Mouse (Mus musculus) hindbrain, embryonic 16.5 days (tissue): ENCODE measurements around the gene Fyb2. TPM values are rescaled to one million over a fixed set of nuclear protein-coding genes. Genes with fewer than 3 reads are reported as not detected.

Experiments
- ATAC-seq: fragments of 200-750 bp; cut with Nextera tagmentation; 2 replicates; pipeline ENCODE4 v1.8.0; 2017; ENCODE audit warnings: moderate TSS enrichment, moderate library complexity
- H3K27ac ChIP-seq: fragments of 300-500 bp; sonication (generic); 2 replicates; pipeline ENCODE4 v1.5.1; 2014; ENCODE audit warnings: low read depth, mild to moderate bottlenecking, control low read depth, low read length, moderate library complexity
- H3K27me3 ChIP-seq: fragments of 300-500 bp; sonication (generic); replicated peaks from 2 replicates; pipeline ENCODE4 v1.6.1; 2014; ENCODE audit warnings: low read length; ENCODE audit not compliant: control insufficient read depth, insufficient read depth
- H3K36me3 ChIP-seq: fragments of 300-500 bp; sonication (generic); 2 replicates; pipeline ENCODE4 v1.6.1; 2014; ENCODE audit warnings: mild to moderate bottlenecking, low read length, moderate library complexity, mixed read lengths; ENCODE audit not compliant: control insufficient read depth, insufficient read depth
- H3K4me1 ChIP-seq: fragments of 300-500 bp; sonication (generic); 2 replicates; pipeline ENCODE4 v1.6.1; 2014; ENCODE audit warnings: low read depth, low read length; ENCODE audit not compliant: control insufficient read depth, insufficient read depth
- H3K4me2 ChIP-seq: fragments of 300-500 bp; sonication (generic); 2 replicates; pipeline ENCODE4 v1.6.1; 2014; ENCODE audit warnings: mild to moderate bottlenecking, low read length, control low read depth, moderate library complexity
- H3K4me3 ChIP-seq: fragments of 300-500 bp; sonication (generic); 2 replicates; pipeline ENCODE4 v1.5.1; 2014; ENCODE audit warnings: mild to moderate bottlenecking, low read length, control low read depth, moderate library complexity
- H3K9ac ChIP-seq: fragments of 300-500 bp; sonication (generic); 2 replicates; pipeline ENCODE4 v1.6.1; 2014; ENCODE audit warnings: low read depth, mild to moderate bottlenecking, control low read depth, low read length, moderate library complexity
- H3K9me3 ChIP-seq: fragments of 300-500 bp; sonication (generic); 2 replicates; pipeline ENCODE4 v1.6.1; 2014; ENCODE audit warnings: mild to moderate bottlenecking, low read length, moderate library complexity; ENCODE audit not compliant: control insufficient read depth
- WGBS: fragments of 180-500 bp; shearing (Covaris S2); extraction: QIAGEN DNeasy Blood & Tissue Kit; methylation state at CpG from one replicate; pipeline ENCODE4 v1.1.7; 2014; 5-methylcytosine and 5-hydroxymethylcytosine counted together
- polyA plus RNA-seq: library from polyadenylated mRNA; unstranded; fragments of >200 nt; fragmentation: Nextera tagmentation; extraction: Ambion mirVana; gene quantifications from 2 replicates; pipeline ENCODE4 v1.2.1, GENCODE M21; 2015

The Fyb2 gene
- polyA plus RNA-seq, 1 experiment from 2014 or later: 0.11 TPM

DNA sequence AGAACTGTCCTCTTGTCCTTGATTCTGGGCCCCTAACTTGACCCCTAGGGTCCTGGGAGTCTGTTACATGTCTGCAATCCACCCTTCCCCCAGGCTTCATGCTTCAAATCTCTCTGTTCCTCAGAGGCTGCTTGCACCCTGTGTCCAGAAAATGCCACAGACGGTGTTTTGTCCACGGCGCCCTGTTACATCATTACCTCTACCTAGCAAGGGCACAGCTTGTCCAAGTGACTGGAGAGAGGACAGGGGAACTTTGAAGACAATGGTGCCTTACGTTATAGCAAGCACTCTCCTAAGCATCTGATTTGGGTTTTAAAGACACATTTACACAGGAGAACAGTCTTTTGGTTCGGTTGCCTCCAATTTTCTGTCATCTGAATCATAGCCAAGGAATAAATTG lies 19.7 kb upstream of the Fyb2 start:
- 73% methylated on average over 5 of the region's 5 CpGs for WGBS
- Histone ChIP-seq H3K36me3 (no peaks in the 10 kb centered on the region), H3K27ac (no peak overlapping the region), H3K9me3 (no peaks in the 10 kb centered on the region), H3K4me3 (no peak overlapping the region), H3K9ac (no peak overlapping the region), H3K4me2 (no peak overlapping the region), H3K4me1 (peaks cover 8% of the 10 kb centered on the region), H3K27me3 (no peaks in the 10 kb centered on the region)
- no peak for ATAC-seq

DNA sequence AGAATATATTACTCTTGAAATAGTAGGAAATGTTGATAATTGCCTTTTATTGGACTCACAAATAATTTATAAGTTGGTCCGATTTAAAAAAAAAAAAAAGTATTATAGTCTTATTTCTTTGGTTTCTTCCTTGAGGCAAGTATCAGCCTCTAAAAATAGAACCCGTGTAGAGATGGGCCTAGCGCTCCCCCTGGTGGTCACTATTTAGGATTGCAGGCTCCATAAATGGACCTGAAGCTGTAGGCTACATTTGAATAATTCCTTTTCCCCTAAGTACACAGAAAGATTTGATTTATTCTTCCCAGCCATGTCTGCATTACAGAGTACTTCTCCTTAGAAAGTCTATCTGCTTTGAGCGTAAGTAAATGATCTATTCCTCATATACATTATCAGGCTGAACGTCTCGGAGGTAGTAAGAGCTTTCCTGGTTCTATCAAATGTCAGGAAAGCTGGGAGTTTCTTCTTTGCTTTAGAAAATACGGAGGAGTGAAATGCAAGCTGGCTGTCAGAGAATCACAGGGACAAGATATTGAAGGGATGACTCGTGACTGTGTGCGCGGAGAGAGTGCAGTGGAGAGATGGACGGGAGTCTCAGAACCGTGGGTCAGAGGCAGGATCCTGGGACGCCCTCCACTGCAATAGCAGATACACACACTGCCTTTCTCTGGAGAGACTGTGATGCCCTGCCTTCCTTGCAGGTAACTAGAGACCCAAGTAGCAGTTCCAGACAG lies 19.1 kb upstream of the Fyb2 start:
- H3K36me3 ChIP-seq: no peaks in the 10 kb centered on the region
- ATAC-seq: 0 out of 2 replicates have a peak, but pooled peaks have one; percentile 60
- no peak overlapping the region for H3K4me2 ChIP-seq
- H3K4me3 ChIP-seq: no peak overlapping the region
- no peaks in the 10 kb centered on the region for H3K9me3 ChIP-seq
- 57% methylated on average over 13 of the region's 13 CpGs for WGBS
- peaks cover 4% of the 10 kb centered on the region for H3K4me1 ChIP-seq
- no peak overlapping the region for H3K9ac ChIP-seq
- no peak overlapping the region for H3K27ac ChIP-seq
- no peaks in the 10 kb centered on the region for H3K27me3 ChIP-seq

DNA sequence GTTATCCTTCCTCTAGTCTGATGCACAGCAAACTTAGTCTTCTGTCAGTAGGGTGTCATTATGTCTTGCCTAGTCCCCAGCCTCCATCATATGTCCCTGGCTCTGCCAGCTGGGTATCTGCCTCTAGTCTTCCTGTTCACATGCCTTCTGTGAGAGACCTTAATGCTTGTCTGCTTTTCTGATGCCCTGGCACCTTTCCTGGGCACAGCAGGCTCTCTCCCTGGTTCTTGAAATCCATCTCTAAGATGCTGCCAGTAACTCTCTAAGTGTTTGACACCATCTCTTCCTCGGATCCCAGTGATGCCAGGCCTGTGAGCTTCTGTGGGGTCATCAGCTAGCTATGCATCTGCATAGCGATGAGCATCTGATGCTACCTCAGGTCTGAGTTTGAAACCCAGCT lies 10.4 kb upstream of the Fyb2 start:
- H3K4me3 ChIP-seq: no peak overlapping the region
- no peaks in the 10 kb centered on the region for H3K36me3 ChIP-seq
- WGBS: 81% methylated on average over 2 of the region's 2 CpGs
- no peaks in the 10 kb centered on the region for H3K4me1 ChIP-seq
- no peak overlapping the region for H3K27ac ChIP-seq
- no peak overlapping the region for H3K9ac ChIP-seq
- no peak for ATAC-seq
- no peaks in the 10 kb centered on the region for H3K9me3 ChIP-seq
- no peaks in the 10 kb centered on the region for H3K27me3 ChIP-seq
- H3K4me2 ChIP-seq: no peak overlapping the region

DNA sequence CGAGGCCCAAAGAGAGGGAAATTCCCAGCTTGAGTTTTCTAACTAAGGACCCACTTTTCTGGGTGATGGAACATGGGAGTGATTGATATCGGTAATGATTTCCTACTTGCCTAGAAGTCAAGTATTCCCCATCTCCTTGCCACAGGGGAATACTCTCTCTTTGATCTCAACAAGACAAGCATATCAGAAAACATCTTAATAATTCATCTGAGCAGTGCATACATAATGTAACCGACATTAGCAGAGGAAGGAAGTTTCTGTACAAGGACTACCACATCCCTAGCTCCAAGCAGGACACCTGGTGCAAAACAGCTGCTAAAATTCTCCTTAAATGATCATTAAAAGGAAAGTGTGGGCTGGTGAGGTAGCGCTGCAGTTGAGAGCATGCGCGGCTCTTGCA lies 8.2 kb upstream of the Fyb2 start:
- H3K4me3 ChIP-seq: no peak overlapping the region
- 92% methylated on average over 6 of the region's 6 CpGs for WGBS
- H3K9ac ChIP-seq: no peak overlapping the region
- H3K36me3 ChIP-seq: no peaks in the 10 kb centered on the region
- no peaks in the 10 kb centered on the region for H3K9me3 ChIP-seq
- H3K27ac ChIP-seq: no peak overlapping the region
- no peaks in the 10 kb centered on the region for H3K27me3 ChIP-seq
- H3K4me2 ChIP-seq: no peak overlapping the region
- no peak for ATAC-seq
- H3K4me1 ChIP-seq: no peaks in the 10 kb centered on the region

DNA sequence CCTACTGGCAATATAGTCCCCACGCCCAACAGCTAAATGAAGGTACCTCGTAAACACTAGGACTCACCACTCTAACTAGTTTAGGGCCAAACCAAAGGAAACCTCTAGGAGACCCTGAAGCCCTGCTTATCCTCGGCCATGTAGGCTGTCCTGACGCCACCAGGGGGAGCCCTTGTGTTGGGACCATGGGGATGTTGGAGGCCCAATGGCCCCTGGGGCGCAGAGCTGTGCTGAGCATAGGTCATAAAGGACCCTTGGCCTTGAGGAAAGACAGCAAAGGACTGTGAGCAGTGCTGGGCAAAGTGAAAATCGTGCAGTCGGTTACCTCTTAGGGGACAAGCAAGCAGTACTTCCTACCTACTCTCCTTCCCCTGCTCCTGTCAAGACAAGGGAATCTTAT lies 1.6 kb upstream of the Fyb2 start:
- 37% methylated on average over 7 of the region's 7 CpGs for WGBS

DNA sequence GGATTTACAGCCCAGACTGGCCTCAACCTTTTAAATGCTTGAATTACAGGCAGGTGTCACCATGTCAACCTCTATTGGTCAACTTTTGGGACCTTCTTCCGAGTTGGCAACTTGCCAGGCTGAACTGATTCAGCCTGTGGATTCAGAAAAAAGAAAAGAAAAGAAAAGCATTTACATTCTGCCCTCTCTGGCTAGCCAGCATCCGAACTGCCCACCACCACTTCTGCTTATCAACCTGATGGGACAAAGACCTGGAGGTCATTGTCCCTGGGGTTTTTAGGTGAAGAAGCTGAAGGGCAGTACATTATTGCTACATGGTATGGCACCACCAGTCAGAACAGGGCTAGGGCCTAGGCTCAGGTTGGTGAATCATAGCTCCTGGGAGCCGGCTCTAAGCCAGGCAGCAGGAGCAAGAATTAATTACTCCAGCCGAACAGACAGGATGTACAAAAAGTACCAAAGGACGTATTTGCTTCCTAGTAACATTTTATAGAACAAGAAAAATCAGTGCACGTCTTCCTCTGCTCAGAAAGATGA lies 1.5 kb downstream of the Fyb2 start:
- WGBS: 58% methylated on average over 6 of the region's 6 CpGs
- Histone ChIP-seq H3K4me3 (no peak overlapping the region), H3K27me3 (0 out of 2 replicates have a peak, but pooled peaks cover 5% of the 10 kb centered on the region), H3K4me1 (no peaks in the 10 kb centered on the region; the same call in 1 of the 2 replicates), H3K36me3 (no peaks in the 10 kb centered on the region), H3K4me2 (no peak overlapping the region), H3K9me3 (no peaks in the 10 kb centered on the region), H3K9ac (no peak overlapping the region), H3K27ac (no peak overlapping the region)
- no peak for ATAC-seq

More for the DNA sequence above, 1.6 kb upstream of the Fyb2 start:
- Histone ChIP-seq H3K36me3 (no peaks in the 10 kb centered on the region), H3K9ac (no peak overlapping the region), H3K4me3 (no peak overlapping the region), H3K27me3 (0 out of 2 replicates have a peak, but pooled peaks cover 5% of the 10 kb centered on the region), H3K4me2 (no peak overlapping the region), H3K9me3 (no peaks in the 10 kb centered on the region), H3K4me1 (no peaks in the 10 kb centered on the region; the same call in 1 of the 2 replicates), H3K27ac (no peak overlapping the region)
- ATAC-seq: no peak

DNA sequence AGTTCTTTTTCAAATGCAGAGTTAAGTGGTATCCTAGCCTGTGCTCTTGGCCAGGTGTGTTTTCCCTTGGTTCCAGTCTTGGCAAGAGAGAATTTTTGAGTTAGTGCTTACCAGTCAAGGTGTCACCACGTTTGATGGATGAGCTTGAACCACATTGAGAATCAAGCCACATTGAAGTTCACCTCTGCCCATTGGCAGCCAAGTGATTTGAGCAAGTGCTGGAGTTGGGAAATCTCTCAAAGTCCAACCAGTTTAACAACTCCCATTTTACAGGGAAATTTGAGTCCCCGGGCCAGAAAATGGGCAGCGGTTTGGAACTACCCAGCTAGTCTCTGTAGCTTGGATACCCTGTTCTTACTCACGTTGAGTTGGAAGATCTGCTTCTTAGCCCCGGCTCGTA lies 4.8 kb downstream of the Fyb2 start:
- Histone ChIP-seq H3K27ac (no peak overlapping the region), H3K9ac (no peak overlapping the region), H3K4me3 (no peak overlapping the region), H3K36me3 (no peaks in the 10 kb centered on the region), H3K4me2 (no peak overlapping the region), H3K9me3 (no peaks in the 10 kb centered on the region), H3K27me3 (0 out of 2 replicates have a peak, but pooled peaks cover 2% of the 10 kb centered on the region), H3K4me1 (no peaks in the 10 kb centered on the region; the same call in 1 of the 2 replicates)
- WGBS: 85% methylated on average over 6 of the region's 6 CpGs
- no peak for ATAC-seq

DNA sequence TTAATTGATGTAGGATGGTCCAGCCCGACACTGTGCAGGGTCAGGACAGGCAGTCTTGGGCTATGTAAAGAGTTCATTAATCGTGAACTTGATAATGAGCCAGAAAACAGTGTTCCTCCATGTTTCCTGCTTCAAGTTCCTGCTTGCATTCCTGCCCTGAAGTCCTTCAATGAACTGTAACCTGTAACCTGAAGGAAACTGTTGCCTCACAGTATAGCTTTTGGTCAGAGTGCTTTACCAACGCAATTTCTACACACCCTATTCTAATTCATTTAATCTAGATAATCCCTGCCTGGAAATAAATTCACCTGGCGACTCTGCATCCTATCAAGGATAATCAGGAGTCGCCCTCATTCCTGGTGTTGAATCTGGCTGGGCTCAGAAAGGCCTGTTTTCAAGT lies 12.1 kb downstream of the Fyb2 start:
- 91% methylated on average over 5 of the region's 5 CpGs for whole genome bisulfite sequencing
- H3K9me3 ChIP-seq: no peaks in the 10 kb centered on the region
- H3K36me3 ChIP-seq: no peaks in the 10 kb centered on the region
- H3K4me3 ChIP-seq: no peak overlapping the region
- ATAC-seq: no peak
- no peaks in the 10 kb centered on the region for H3K4me1 ChIP-seq
- H3K9ac ChIP-seq: no peak overlapping the region
- H3K27ac ChIP-seq: no peak overlapping the region
- no peaks in the 10 kb centered on the region for H3K27me3 ChIP-seq
- no peak overlapping the region for H3K4me2 ChIP-seq

DNA sequence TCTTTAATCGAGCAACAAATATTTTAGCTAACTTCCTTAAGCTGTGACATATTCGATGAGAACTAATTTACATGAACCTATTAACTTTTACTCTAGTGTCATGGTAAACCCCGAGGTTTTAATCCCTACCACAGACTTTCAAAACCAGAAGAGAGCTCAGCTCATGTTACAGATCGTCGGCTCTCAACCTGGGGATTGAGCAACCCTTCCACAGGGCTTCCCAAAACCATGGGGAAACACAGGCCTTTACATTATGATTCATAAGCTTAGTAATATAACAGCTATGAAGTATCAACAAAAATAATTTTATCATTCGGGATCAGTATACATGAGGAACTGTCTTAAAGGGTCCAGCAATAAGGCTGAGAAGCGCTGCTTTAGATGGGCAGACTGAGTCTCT lies 15.9 kb downstream of the Fyb2 start:
- no peak for ATAC-seq
- Histone ChIP-seq H3K27ac (no peak overlapping the region), H3K36me3 (no peaks in the 10 kb centered on the region), H3K4me2 (no peak overlapping the region), H3K4me1 (no peaks in the 10 kb centered on the region), H3K9me3 (no peaks in the 10 kb centered on the region), H3K9ac (no peak overlapping the region), H3K4me3 (no peak overlapping the region), H3K27me3 (no peaks in the 10 kb centered on the region)
- 89% methylated on average over 7 of the region's 7 CpGs for whole genome bisulfite sequencing
